In the genomic region with DNA sequence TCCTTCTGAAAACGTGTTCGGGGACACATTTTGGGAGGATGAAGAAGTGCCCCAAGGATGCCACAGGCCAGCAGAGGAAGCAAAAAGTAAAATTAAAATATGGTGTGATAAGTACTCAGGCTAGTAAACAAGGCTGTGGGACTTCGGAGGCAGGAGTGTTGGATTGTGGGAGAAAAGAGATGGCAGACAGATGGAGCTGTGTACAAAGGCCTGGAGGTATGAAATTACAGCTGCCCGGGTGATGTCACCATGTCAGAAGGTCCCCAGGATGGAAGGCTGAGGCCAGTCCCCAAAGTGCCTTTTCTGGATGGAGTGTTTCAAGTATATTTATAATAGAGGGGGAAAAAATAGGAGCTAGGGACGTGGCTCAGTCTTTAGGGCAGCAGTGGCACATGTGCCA, we compare ENCODE assay signal across 8 mouse cellular contexts.
DNase-seq lines count a peak whose midpoint lies in the region; ATAC-seq and TF ChIP-seq lines count a peak whose summit lies in the region.
"Had no signal": no experiment of that assay in that cellular context is flagged by ENCODE, and none has a peak within 500 bp of the region (broad histone marks: within the 10 kb centered on the region; RNA-seq: fewer than 3 reads in every experiment).

No protein-coding gene starts in this region.

- H3K4me1 ChIP-seq in liver, embryonic 11.5 days (replicated peaks; ENCODE audit: control insufficient read depth, insufficient read depth, low read length), result peaks cover 3% of the 10 kb centered on the region; the same call in 1 of the 2 replicates
- H3K4me1 ChIP-seq in forebrain, embryonic 14.5 days (ENCODE audit: control insufficient read depth, insufficient read depth, low read length), result peaks cover 17% of the 10 kb centered on the region
- 0 out of 2 replicates have a peak, but pooled peaks cover 3% of the 10 kb centered on the region for H3K4me1 ChIP-seq in intestine, postnatal 0 days (replicated peaks; ENCODE audit: control insufficient read depth, insufficient read depth, low read length)
- H3K4me1 ChIP-seq in stomach, embryonic 14.5 days (ENCODE audit: control insufficient read depth, insufficient read depth, low read length), result peaks cover 15% of the 10 kb centered on the region; the same call in 1 of the 2 replicates

- DNase-seq in liver, embryonic 11.5 days (ENCODE audit: low spot score), result no peak
- no peak for DNase-seq in liver
- peak; percentile 27 for DNase-seq in forebrain, embryonic 14.5 days (ENCODE audit: low spot score)
- DNase-seq in adrenal gland, adult 8-10 months, result no peak
- DNase-seq: liver, embryonic 13.5 days had no signal

- peaks cover 27% of the 10 kb centered on the region for H3K27me3 ChIP-seq in liver, embryonic 11.5 days (replicated peaks; ENCODE audit: control insufficient read depth, insufficient read depth, low read length)
- no peaks in the 10 kb centered on the region for H3K27me3 ChIP-seq in forebrain, embryonic 14.5 days (replicated peaks; ENCODE audit: control insufficient read depth, insufficient read depth, low read length)
- no peaks in the 10 kb centered on the region for H3K27me3 ChIP-seq in intestine, postnatal 0 days (replicated peaks; ENCODE audit: control insufficient read depth, insufficient read depth, low read length)
- H3K27me3 ChIP-seq in stomach, embryonic 14.5 days (ENCODE audit: control insufficient read depth, insufficient read depth, low read length), result no peaks in the 10 kb centered on the region

- no peaks in the 10 kb centered on the region for H3K9me3 ChIP-seq in liver, embryonic 11.5 days (ENCODE audit: control insufficient read depth, low read length)
- H3K9me3 ChIP-seq in forebrain, embryonic 14.5 days (replicated peaks; ENCODE audit: control insufficient read depth, low read length), result no peaks in the 10 kb centered on the region
- no peaks in the 10 kb centered on the region for H3K9me3 ChIP-seq in intestine, postnatal 0 days (ENCODE audit: control insufficient read depth)
- no peaks in the 10 kb centered on the region for H3K9me3 ChIP-seq in stomach, embryonic 14.5 days (ENCODE audit: control insufficient read depth, low read depth, low read length)
- H3K9me3 ChIP-seq: liver, embryonic 13.5 days had no signal

- WGBS in liver, embryonic 11.5 days, result 68% methylated on average over 5 of the region's 5 CpGs
- 62% methylated on average over 5 of the region's 5 CpGs for WGBS in forebrain, embryonic 14.5 days
- 53% methylated on average over 5 of the region's 5 CpGs for WGBS in intestine, postnatal 0 days
- 35% methylated on average over 5 of the region's 5 CpGs for WGBS in stomach, embryonic 14.5 days

- H3K4me3 ChIP-seq in liver, embryonic 11.5 days (ENCODE audit: low read depth, low read length), result no peak overlapping the region
- no peak overlapping the region for H3K4me3 ChIP-seq in forebrain, embryonic 14.5 days (ENCODE audit: low read depth, low read length)
- no peak overlapping the region for H3K4me3 ChIP-seq in intestine, postnatal 0 days (ENCODE audit: low read depth, low read length)
- H3K4me3 ChIP-seq in stomach, embryonic 14.5 days (ENCODE audit: low read depth, low read length), result no peak overlapping the region

- H3K27ac ChIP-seq in liver, embryonic 11.5 days (ENCODE audit: low read depth, low read length), result no peak overlapping the region
- peak overlapping the region; percentile 100 for H3K27ac ChIP-seq in forebrain, embryonic 14.5 days (ENCODE audit: low read depth, low read length)
- peak overlapping the region; percentile 96; the same call in 1 of the 2 replicates for H3K27ac ChIP-seq in intestine, postnatal 0 days (ENCODE audit: low read depth, low read length)
- peak overlapping the region; percentile 100; the same call in 1 of the 2 replicates for H3K27ac ChIP-seq in stomach, embryonic 14.5 days (ENCODE audit: low read length)
- H3K27ac ChIP-seq: liver, embryonic 13.5 days had no signal

- H3K36me3 ChIP-seq in liver, embryonic 11.5 days (ENCODE audit: control insufficient read depth, insufficient read depth, low read length), result no peaks in the 10 kb centered on the region
- no peaks in the 10 kb centered on the region for H3K36me3 ChIP-seq in forebrain, embryonic 14.5 days (ENCODE audit: control insufficient read depth, insufficient read depth, low read length)
- no peaks in the 10 kb centered on the region for H3K36me3 ChIP-seq in intestine, postnatal 0 days (ENCODE audit: control insufficient read depth, insufficient read depth)
- no peaks in the 10 kb centered on the region for H3K36me3 ChIP-seq in stomach, embryonic 14.5 days (ENCODE audit: control insufficient read depth, insufficient read depth, low read length)
- H3K36me3 ChIP-seq: liver, embryonic 13.5 days had no signal

- no peak overlapping the region for H3K9ac ChIP-seq in liver, embryonic 11.5 days (ENCODE audit: low read depth, low read length)
- H3K9ac ChIP-seq in forebrain, embryonic 14.5 days (ENCODE audit: low read length), result peak overlapping the region; percentile 98; the same call in 1 of the 2 replicates
- H3K9ac ChIP-seq in intestine, postnatal 0 days (ENCODE audit: low read depth, low read length), result no peak overlapping the region
- H3K9ac ChIP-seq in stomach, embryonic 14.5 days (replicated peaks; ENCODE audit: low read depth, low read length), result no peak overlapping the region

- ATAC-seq in liver, embryonic 11.5 days (replicated peaks; ENCODE audit: low FRiP score), result no peak
- no peak for ATAC-seq in forebrain, embryonic 14.5 days
- ATAC-seq in intestine, postnatal 0 days, result no peak
- no peak for ATAC-seq in stomach, embryonic 14.5 days (ENCODE audit: insufficient number of reproducible peaks, insufficient read depth, low FRiP score, low read depth)
- ATAC-seq in megakaryocyte, adult 5-6 weeks (ENCODE audit: poor library complexity, severe bottlenecking), result no peak

- peak overlapping the region; percentile 90 for H3K4me2 ChIP-seq in liver, embryonic 11.5 days
- peak overlapping the region; percentile 87; the same call in 1 of the 2 replicates for H3K4me2 ChIP-seq in forebrain, embryonic 14.5 days (ENCODE audit: low read length)
- peak overlapping the region; percentile 99 for H3K4me2 ChIP-seq in intestine, postnatal 0 days (replicated peaks; ENCODE audit: low read depth)
- H3K4me2 ChIP-seq in stomach, embryonic 14.5 days (replicated peaks; ENCODE audit: low read depth, low read length), result peak overlapping the region; percentile 88; the same call in 1 of the 2 replicates

- TF ChIP-seq CTCF in intestine, postnatal 0 days (IDR thresholded peaks at IDR 0.05; ENCODE audit: low read depth), result peak; percentile 27; the same call in 1 of the 2 replicates
